Mouse (Mus musculus) cerebellum, adult 9-11 months (tissue): ENCODE measurements around the gene Auts2.

ENCODE experiments used
- DNase-seq: peaks from one replicate; pipeline ENCODE4 v3.0.0; 2022

The Auts2 gene

GRCm38 (mm10) chr5:132067750-132068739 lies 475.1 kb downstream of the Auts2 start:
- no peak for DNase-seq

GRCm38 (mm10) chr5:132060116-132060515 lies 483.0 kb downstream of the Auts2 start:
- DNase-seq, result no peak

GRCm38 (mm10) chr5:132052637-132053036 lies 490.5 kb downstream of the Auts2 start:
- DNase-seq, result no peak

GRCm38 (mm10) chr5:132039584-132039983 lies 503.6 kb downstream of the Auts2 start:
- DNase-seq, result no peak

- no peak for DNase-seq
These were observed 509.4 kb downstream of the Auts2 start for GRCm38 (mm10) chr5:132033491-132034350.

- DNase-seq, result no peak
These were observed 512.1 kb downstream of the Auts2 start for GRCm38 (mm10) chr5:132030941-132031531.

GRCm38 (mm10) chr5:132029638-132030037 lies 513.5 kb downstream of the Auts2 start:
- peak; percentile 21 for DNase-seq

GRCm38 (mm10) chr5:132029038-132029437 lies 514.1 kb downstream of the Auts2 start:
- no peak for DNase-seq

- DNase-seq, result no peak
These were observed 515.2 kb downstream of the Auts2 start for GRCm38 (mm10) chr5:132027859-132028498.

- no peak for DNase-seq
These were observed 529.8 kb downstream of the Auts2 start for GRCm38 (mm10) chr5:132013296-132013695.

GRCm38 (mm10) chr5:132011795-132012194 lies 531.3 kb downstream of the Auts2 start:
- DNase-seq, result peak; percentile 83

- no peak for DNase-seq
These were observed 534.4 kb downstream of the Auts2 start for GRCm38 (mm10) chr5:132008703-132009222.

GRCm38 (mm10) chr5:132007907-132008306 lies 535.2 kb downstream of the Auts2 start:
- DNase-seq, result no peak

GRCm38 (mm10) chr5:131992681-131993211 lies 550.4 kb downstream of the Auts2 start:
- DNase-seq, result no peak

GRCm38 (mm10) chr5:131992268-131992667 lies 550.9 kb downstream of the Auts2 start:
- no peak for DNase-seq

- no peak for DNase-seq
These were observed 552.6 kb downstream of the Auts2 start for GRCm38 (mm10) chr5:131990532-131990931.

- no peak for DNase-seq
These were observed 561.7 kb downstream of the Auts2 start for GRCm38 (mm10) chr5:131981451-131981850.

- DNase-seq, result no peak
These were observed 564.2 kb downstream of the Auts2 start for GRCm38 (mm10) chr5:131978939-131979338.

- DNase-seq, result no peak
These were observed 565.6 kb downstream of the Auts2 start for GRCm38 (mm10) chr5:131977497-131977896.

GRCm38 (mm10) chr5:131971901-131972300 lies 571.2 kb downstream of the Auts2 start:
- no peak for DNase-seq

GRCm38 (mm10) chr5:131965499-131965898 lies 577.6 kb downstream of the Auts2 start:
- DNase-seq, result no peak

GRCm38 (mm10) chr5:131963565-131963964 lies 579.6 kb downstream of the Auts2 start:
- no peak for DNase-seq
